Mouse (Mus musculus) embryonic fibroblast, embryonic 13.5 days (primary cell): ENCODE measurements around the gene Gm21973.

Source experiments
- CTCF ChIP-seq: IDR thresholded peaks from 2 replicates; pipeline ENCODE4 v1.5.1; 2011; ENCODE audit warnings: mild to moderate bottlenecking, control low read depth, low read length, moderate library complexity, borderline replicate concordance; ENCODE audit not compliant: insufficient read depth
- POLR2A ChIP-seq: IDR thresholded peaks from 2 replicates; pipeline ENCODE4 v1.6.1; 2011; ENCODE audit warnings: low read depth, mild to moderate bottlenecking, control low read depth, low read length, moderate library complexity

DNA sequence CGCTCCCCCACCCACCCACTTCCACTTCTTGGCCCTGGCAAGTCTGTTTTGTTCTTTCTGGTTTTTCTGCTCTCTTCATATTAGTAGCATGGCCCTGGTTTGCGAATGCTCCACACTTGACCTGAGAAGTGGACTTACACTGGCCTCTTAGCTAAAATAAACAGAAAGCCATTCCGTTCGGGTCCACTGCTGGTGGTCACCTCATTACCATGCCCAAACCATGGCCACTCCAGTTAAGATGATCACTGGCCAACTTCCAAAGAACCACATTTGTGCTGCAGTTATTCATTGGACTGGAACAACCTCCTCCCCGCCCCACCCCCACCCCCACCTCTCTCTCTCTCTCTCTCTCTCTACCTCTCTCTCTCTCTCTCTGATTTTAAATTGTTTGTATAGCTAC, 43.6 kb upstream of the Gm21973 start:
- TF ChIP-seq CTCF (no peak), POLR2A (no peak)
